Mouse (Mus musculus) gastrocnemius, postnatal 25 days (tissue): ENCODE results near the gene Tnnc2. TPM values are rescaled to one million over a fixed set of nuclear protein-coding genes. Genes with fewer than 3 reads are reported as not detected.
"Not testable (repeated sequence)": the region's sequence is repeated elsewhere in the genome, so short reads cannot be mapped to it uniquely, and the experiment has no call there.

Experiments
- DNase-seq: peaks from one replicate; pipeline ENCODE4 v3.0.0; 2022
- total RNA-seq, 2 experiments: library from RNA; stranded (reverse); gene quantifications; 1 replicate in 1 of 2; 2 replicates in 1 of 2; pipeline ENCODE4 v1.2.3; 2021

Tnnc2 gene
- total RNA-seq, 2 experiments from 2014 or later: 15,847 to 16,724 TPM

GRCm38 (mm10) chr2:164798554-164798953, 18.8 kb upstream of the Tnnc2 start:
- DNase-seq: not testable (repeated sequence)

DNA sequence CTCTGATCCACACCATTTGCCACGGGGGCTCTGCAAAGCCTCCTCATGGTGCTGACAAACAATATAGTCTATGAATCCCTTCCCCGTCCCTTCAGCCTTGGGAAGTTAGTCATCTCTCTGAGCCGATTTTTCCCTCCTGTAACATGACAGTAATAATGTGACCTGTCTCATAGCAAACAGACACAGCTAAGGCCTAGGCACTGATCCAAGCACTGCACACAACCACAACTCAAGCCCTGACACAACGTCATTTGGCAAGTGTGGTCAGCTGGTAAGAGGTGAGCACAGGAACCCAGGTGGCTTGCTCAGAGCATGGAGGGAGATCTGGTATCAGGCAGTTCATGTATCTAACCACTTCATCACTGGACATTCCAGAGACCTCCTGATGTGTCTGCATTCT, 16.1 kb upstream of the Tnnc2 start:
- DNase-seq: no peak

GRCm38 (mm10) chr2:164794293-164794692, 14.5 kb upstream of the Tnnc2 start:
- peak; percentile 69 for DNase-seq

DNA sequence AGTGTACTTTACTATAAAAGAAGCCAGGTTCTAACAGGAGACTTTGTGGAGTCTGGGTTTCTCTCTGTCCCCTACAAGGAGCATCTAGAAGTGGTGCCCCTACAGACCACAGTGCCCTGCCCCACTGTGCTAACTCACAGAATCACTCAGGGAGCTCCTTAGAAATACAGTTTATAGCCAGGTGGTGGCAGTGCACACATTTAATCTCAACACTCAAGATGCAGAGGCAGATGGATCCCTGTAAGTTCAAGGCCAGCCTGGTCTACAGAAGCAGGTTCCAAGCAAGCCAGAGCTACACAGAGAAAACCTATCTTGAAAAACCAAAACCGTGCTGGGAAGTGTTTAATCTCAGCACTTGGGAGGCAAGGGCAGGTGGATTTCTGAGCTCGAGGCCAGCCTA, 14.0 kb upstream of the Tnnc2 start:
- DNase-seq: no peak

DNA sequence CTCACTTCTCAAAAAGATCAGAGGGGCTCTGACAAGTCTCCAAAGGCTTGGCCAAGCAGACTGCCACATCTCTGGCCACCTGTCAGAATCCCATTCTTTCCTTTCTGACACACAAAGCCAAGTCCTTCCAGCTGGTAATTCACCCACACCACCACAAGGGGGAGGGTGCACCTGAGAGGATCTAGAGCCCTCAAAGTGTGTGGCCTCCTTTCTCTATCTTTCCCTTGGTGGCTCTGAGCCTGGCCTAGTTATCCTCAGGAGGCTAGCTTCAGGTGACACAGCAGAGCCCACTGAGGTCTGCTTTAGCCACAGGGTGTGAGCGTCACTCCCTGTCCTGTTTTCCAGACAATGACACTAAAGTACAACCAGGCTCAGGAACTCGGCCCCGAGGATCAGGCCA, 13.5 kb upstream of the Tnnc2 start:
- DNase-seq: peak; percentile 35

- DNase-seq: no peak
Observed at GRCm38 (mm10) chr2:164792400-164793190, 12.8 kb upstream of the Tnnc2 start.

DNA sequence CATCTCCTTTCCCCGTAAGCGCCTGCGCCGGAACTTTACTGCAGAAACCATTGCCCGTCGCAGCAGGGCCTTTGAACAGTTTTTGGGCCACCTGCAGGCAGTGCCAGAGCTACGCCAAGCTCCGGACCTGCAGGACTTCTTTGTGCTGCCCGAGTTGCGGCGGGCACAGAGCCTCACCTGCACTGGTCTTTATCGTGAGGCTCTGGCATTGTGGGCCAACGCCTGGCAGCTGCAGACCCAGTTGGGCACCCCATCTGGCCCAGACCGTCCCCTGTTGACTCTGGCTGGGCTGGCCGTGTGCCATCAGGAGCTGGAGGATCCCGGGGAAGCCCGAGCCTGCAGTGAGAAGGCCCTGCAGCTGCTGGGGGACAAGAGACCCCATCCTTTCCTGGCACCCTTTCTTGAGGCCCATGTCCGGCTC, 12.1 kb upstream of the Tnnc2 start:
- DNase-seq: no peak

GRCm38 (mm10) chr2:164790451-164790850, 10.7 kb upstream of the Tnnc2 start:
- no peak for DNase-seq

DNA sequence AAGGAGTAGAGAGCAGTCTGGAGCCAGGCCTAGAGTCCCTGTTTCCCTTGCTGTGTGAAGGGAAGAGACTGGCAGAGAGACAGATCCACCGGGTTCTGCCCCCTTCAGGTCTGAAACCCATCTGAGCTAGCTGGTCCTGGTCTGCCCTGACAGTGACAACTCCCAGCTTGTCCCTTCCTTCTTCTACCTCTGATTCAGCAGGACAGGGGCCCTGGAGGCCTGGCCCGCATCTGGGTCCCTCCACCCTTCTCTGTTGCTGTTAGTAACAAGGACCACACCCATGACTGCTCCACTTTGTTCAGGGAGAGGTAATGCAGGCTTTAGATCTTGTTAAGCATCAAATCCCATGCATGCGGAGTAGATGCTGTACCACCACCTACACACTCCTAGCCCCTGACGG, 8.6 kb upstream of the Tnnc2 start:
- DNase-seq: peak; percentile 10

DNA sequence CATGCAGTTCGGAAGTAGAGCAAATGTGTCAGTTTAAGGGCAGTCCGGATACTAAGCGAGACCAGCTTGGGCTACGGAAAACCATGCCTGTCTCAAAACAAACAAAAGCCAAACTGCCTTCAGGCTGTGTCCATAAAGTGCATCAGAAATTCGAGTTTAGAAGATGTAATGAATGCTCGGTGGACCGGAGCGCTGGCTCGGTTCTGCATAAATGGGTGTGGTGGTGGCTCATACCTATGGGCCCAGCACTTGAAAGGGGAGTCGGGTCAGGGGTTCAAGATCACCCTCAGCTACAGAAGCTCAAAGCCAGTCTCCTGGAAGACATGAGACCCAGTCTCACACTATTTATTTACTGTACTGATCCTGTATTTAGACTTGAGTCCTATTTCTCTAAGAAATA, 8.0 kb upstream of the Tnnc2 start:
- DNase-seq: no peak

- no peak for DNase-seq
Observed at GRCm38 (mm10) chr2:164787032-164787431, 7.3 kb upstream of the Tnnc2 start.

DNA sequence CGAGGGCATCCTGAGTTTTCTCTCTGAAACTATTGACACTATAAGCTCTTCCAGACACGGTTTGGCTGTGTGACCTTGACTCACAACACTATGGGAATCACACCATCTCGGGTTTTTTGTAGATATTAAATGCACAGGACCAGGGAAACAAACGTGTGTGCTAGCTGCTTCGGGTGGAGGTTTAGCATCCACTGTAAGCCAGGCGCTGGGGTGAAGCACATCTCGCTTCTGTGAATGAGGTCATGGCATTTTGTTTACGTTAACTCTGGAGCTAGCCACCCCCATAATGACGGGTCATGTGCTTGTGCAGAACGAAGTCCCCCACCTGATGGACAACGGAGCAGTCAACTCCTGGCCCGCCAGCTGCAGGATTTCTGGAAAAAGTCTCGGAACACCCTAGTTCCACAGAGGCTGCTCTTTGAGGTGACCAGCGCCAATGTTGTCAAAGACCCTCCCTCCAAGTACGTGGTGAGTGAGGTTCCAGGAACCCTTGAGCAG, 6.7 kb upstream of the Tnnc2 start:
- no peak for DNase-seq

GRCm38 (mm10) chr2:164785481-164786387, 6.0 kb upstream of the Tnnc2 start, which contains the start of gene Snx21:
Gene Snx21 (plus strand): TSS chr2:164785823.
- peak; percentile 97 for DNase-seq

- no peak for DNase-seq
Observed at GRCm38 (mm10) chr2:164784869-164785420, 5.2 kb upstream of the Tnnc2 start.

- DNase-seq: no peak
Observed at GRCm38 (mm10) chr2:164783926-164784581, 4.3 kb upstream of the Tnnc2 start.

DNA sequence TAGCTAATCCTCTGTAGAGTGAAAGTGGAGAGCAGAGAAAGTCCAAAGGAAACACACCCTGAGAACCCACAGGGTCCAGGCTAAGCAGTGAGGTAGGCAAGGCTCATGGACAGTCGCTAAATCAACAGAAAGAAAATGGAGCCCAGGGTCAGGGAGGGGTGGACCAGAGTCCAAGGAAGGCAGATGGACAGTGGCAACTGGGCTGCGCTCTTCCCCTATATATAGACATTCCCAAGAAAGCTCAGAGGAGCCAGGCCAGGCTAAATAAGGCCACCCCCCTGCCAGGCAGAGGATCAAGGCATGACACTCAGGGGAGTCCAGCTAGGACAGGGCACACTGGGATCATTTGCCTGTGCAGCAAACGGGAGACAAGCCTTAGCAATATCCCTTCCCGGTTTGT, 2.1 kb upstream of the Tnnc2 start:
- DNase-seq: peak; percentile 82

DNA sequence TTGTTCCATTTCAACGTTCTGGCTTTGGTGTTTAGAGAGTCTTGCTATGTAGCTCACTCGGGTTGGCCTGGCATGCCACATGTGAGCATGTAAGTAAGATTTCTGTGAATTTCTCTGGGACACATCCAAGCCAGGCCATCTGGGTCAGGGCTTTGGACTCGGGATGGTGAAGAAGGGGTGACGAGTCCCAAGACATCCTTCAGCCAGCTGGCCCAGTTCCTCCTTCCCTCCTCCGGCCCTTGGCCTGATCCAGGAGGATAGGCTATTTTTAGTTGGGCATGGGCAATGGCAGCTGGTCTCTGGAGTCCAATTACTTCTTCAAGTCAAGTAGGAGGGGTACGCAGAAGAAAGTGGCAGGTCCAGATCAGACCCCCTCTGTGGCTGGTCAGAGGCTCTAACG, 958 bp downstream of the Tnnc2 start:
- DNase-seq: peak; percentile 78

DNA sequence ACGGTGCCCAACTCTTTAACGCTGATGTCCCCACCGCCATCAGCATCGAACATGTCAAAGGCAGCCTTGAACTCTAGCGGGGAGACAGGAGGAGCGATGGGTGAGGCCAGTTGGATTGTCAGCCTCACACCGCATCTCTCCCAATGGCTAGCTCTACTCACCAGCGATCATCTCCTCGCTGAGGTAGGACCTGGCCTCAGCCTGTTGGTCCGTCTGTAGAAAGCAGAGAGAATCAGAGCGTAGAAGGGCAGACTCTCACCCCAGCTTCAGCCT, 1.8 kb downstream of the Tnnc2 start:
- DNase-seq: no peak

DNA sequence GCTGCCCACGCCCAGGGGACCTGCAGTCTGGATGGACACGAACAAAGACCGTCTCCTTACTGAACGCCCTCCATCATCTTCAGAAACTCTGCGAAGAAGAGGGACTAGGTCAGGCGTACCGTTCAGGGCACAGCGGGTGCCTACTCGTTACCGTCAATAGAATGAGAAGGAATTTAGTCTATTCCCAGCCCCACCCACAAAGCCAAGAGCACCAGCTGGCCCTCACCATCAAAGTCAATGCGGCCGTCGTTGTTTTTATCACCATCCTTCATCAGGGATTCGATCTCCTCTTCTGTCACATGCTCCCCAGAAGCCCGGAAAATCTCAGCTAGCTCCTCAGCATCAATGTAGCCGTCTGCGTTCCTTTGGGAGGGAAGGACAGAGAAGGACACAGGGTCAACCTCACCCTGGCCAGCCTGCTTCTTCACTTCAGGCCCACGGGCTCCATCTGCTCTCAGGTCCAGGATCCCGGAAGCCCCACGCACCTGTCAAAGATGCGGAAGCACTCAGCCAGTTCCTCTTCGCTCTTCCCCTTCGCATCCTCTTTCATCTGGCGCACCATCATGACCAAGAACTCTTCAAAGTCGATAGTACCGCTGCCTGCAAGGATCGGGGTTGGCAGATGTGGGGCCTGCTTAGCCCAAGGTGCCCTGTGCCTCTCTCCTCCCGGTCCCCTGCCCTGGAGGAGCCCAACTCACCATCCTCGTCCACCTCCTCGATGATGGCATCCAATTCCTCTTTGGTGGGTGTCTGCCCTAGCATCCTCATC, 2.3 kb downstream of the Tnnc2 start:
- no peak for DNase-seq

DNA sequence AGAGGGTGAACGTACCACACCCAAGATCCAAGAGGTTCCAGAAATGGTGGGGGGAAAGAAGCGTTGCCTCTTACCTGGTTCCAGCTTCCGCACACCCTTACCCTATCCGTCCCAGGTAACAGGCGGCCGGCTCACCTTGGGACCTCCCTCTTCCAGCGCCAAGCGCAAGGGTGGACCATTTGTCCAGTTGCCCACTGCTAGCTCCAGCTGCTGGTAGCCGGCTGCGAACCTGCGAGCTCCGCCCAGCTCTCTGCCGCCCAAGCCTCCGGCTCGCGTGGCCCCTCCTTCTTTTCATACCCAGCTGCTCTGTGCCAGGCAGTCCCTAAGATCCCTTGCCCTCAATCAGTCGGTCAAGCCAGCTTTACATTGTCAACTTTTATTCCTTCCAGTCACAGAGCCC, 3.0 kb downstream of the Tnnc2 start:
- no peak for DNase-seq

DNA sequence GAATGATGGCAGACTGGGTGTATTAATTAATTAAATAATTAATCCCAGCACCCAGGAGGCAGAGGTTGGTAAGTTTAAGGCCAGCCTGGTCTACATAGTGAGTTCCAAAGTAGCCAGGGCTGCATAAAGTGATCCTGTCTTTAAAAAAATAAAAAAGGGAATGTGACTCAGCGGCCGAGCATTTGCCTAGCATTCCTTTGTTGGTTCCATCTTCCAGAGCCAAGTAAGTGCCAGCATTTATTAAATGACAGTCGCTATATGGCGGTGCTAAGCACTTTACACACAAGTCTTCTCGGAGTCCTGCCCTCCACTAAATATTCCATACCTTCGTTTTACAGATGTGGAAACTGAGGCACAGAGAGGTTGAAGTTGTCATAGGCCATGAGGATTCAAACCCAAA, 3.6 kb downstream of the Tnnc2 start:
- DNase-seq: no peak

DNA sequence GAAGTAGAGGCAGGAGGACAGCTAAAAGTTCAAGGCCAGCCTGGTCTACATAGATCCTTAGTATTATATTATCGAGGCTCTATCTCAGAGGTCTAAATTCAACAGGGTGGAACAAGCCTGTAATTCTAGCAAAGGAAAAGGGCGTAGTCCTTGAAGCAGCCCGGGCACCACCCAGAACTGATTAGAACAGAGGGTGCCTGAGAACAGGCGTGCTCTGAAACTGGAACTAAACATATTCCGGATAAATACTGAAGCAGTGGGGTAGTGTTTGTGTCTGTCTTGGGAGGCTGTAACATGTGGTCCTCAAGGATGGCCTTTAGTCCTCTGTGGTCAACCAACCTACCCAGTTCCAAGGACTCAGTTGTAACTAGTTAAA, 5.8 kb downstream of the Tnnc2 start:
- DNase-seq: no peak
